Mouse (Mus musculus) C2C12 (cell line): ENCODE data around the gene Pigk.

Experiments
- CTCF ChIP-seq: IDR thresholded peaks from one replicate; pipeline ENCODE4 v1.5.1; 2011; ENCODE audit not compliant: control insufficient read depth, insufficient read depth, insufficient read length
- MYOD1 ChIP-seq: IDR thresholded peaks from one replicate; pipeline ENCODE4 v1.6.1; 2011; ENCODE audit warnings: low read depth; ENCODE audit not compliant: control insufficient read depth, insufficient read length
- MYOG ChIP-seq: IDR thresholded peaks from one replicate; pipeline ENCODE4 v1.6.1; 2011; ENCODE audit not compliant: control insufficient read depth, insufficient read length; ENCODE audit errors: extremely low read depth

- TF ChIP-seq CTCF, result no peak
- no peak for TF ChIP-seq MYOG
- TF ChIP-seq MYOD1, result no peak
These were observed 130.0 kb downstream of the Pigk start for GRCm38 (mm10) chr3:152843925-152844324.
